ENCODE assay signal across 10 mouse cellular contexts in genomic region chr3:135327601-135328000, GRCm38 (mm10). TPM values are rescaled to one million over a fixed set of nuclear protein-coding genes. Genes with fewer than 3 reads are reported as not detected.
A peak's percentile ranks its signal among the peaks of the same experiment; 100 is the strongest.
DNase-seq lines count a peak whose midpoint lies in the region; ATAC-seq and TF ChIP-seq lines count a peak whose summit lies in the region.
"Had no signal": no experiment of that assay in that cellular context is flagged by ENCODE, and none has a peak within 500 bp of the region (broad histone marks: within the 10 kb centered on the region; RNA-seq: fewer than 3 reads in every experiment).

No protein-coding gene starts in this region.

- ATAC-seq in liver, embryonic 11.5 days (replicated peaks; ENCODE audit: low FRiP score): no peak
- ATAC-seq in stomach, postnatal 0 days (ENCODE audit: low FRiP score, low TSS enrichment): no peak
- ATAC-seq: forebrain, embryonic 13.5 days had no signal

- peak; percentile 59 for TF ChIP-seq CTCF in bone marrow macrophage, adult 2 months (IDR thresholded peaks at IDR 0.05; ENCODE audit: low read depth, low read length)
- TF ChIP-seq CTCF in stomach, postnatal 0 days (IDR thresholded peaks at IDR 0.05; ENCODE audit: low read depth): peak; percentile 57

- H3K9ac ChIP-seq in liver, embryonic 11.5 days (ENCODE audit: low read depth, low read length): no peak overlapping the region
- H3K9ac ChIP-seq in stomach, postnatal 0 days (ENCODE audit: low read length): no peak overlapping the region
- H3K9ac ChIP-seq: forebrain, embryonic 13.5 days had no signal

- H3K36me3 ChIP-seq in liver, embryonic 11.5 days (ENCODE audit: control insufficient read depth, insufficient read depth, low read length): no peaks in the 10 kb centered on the region
- no peaks in the 10 kb centered on the region for H3K36me3 ChIP-seq in stomach, postnatal 0 days (ENCODE audit: control insufficient read depth, insufficient read depth, low read length)

- no peaks in the 10 kb centered on the region for H3K27me3 ChIP-seq in liver, embryonic 11.5 days (replicated peaks; ENCODE audit: control insufficient read depth, insufficient read depth, low read length)
- no peaks in the 10 kb centered on the region for H3K27me3 ChIP-seq in stomach, postnatal 0 days (ENCODE audit: control insufficient read depth, insufficient read depth, low read length)
- H3K27me3 ChIP-seq: forebrain, embryonic 13.5 days had no signal

- no peak overlapping the region for H3K4me3 ChIP-seq in liver, embryonic 11.5 days (ENCODE audit: low read depth, low read length)
- H3K4me3 ChIP-seq in bone marrow macrophage, adult 2 months (ENCODE audit: insufficient read depth, low read length): no peak overlapping the region
- no peak overlapping the region for H3K4me3 ChIP-seq in stomach, postnatal 0 days (ENCODE audit: low read depth, low read length)
- H3K4me3 ChIP-seq: forebrain, embryonic 13.5 days had no signal

- H3K27ac ChIP-seq in liver, embryonic 11.5 days (ENCODE audit: low read depth, low read length): no peak overlapping the region
- no peak overlapping the region for H3K27ac ChIP-seq in bone marrow macrophage, adult 2 months (ENCODE audit: insufficient read depth, low read depth, low read length)
- H3K27ac ChIP-seq in stomach, postnatal 0 days (replicated peaks): no peak overlapping the region
- H3K27ac ChIP-seq: forebrain, embryonic 13.5 days had no signal

- no peak overlapping the region for H3K4me2 ChIP-seq in liver, embryonic 11.5 days
- no peak overlapping the region for H3K4me2 ChIP-seq in stomach, postnatal 0 days (replicated peaks; ENCODE audit: low read depth)
- H3K4me2 ChIP-seq: forebrain, embryonic 13.5 days had no signal

- DNase-seq in liver: peak; percentile 38
- DNase-seq in liver, embryonic 11.5 days (ENCODE audit: low spot score): no peak
- peak; percentile 79 for DNase-seq in ES-CJ7 (ENCODE audit: low read depth, low spot score)
- no peak for DNase-seq in stomach, postnatal 0 days (ENCODE audit: low spot score)
- no peak for DNase-seq in urinary bladder, postnatal 36 days (ENCODE audit: low spot score in 2 of 2)
- no peak for DNase-seq in frontal cortex, postnatal 14 days (ENCODE audit: low spot score in 2 of 2)
- DNase-seq: cerebellum, postnatal 36 days; right cerebral cortex, adult 18-20 months had no signal

- no peak for TF ChIP-seq EP300 in stomach, postnatal 0 days (optimal IDR thresholded peaks at IDR 0.05)

- no peaks in the 10 kb centered on the region for H3K4me1 ChIP-seq in liver, embryonic 11.5 days (replicated peaks; ENCODE audit: control insufficient read depth, insufficient read depth, low read length)
- no peaks in the 10 kb centered on the region for H3K4me1 ChIP-seq in bone marrow macrophage, adult 2 months (ENCODE audit: control insufficient read depth, insufficient read depth, low read length)
- H3K4me1 ChIP-seq in stomach, postnatal 0 days (replicated peaks; ENCODE audit: control insufficient read depth, insufficient read depth): no peaks in the 10 kb centered on the region
- H3K4me1 ChIP-seq: forebrain, embryonic 13.5 days had no signal

- no peaks in the 10 kb centered on the region for H3K9me3 ChIP-seq in liver, embryonic 11.5 days (ENCODE audit: control insufficient read depth, low read length)
- H3K9me3 ChIP-seq in stomach, postnatal 0 days (ENCODE audit: control insufficient read depth, low read length): no peaks in the 10 kb centered on the region
- H3K9me3 ChIP-seq: forebrain, embryonic 13.5 days had no signal

- no peak for TF ChIP-seq POLR2A in bone marrow macrophage, adult 2 months (IDR thresholded peaks at IDR 0.05; ENCODE audit: borderline replicate concordance, low read depth, low read length)

- WGBS in liver, embryonic 11.5 days: 40% methylated on average over 2 of the region's 2 CpGs
- WGBS in stomach, postnatal 0 days: 64% methylated on average over 2 of the region's 2 CpGs

RNA-seq across cellular contexts. Expression of gene Slc9b2, which starts 20.1 kb away (rescaled TPM):
- polyA plus RNA-seq in liver, embryonic 11.5 days (2014; fragmentation: Nextera tagmentation; extraction: Ambion mirVana): 0.62 and 1.0 TPM in 2 replicates
- polyA plus RNA-seq in bone marrow macrophage, adult 2 months (2012; ENCODE audit: insufficient read depth, insufficient read length, missing spikeins): 4.5 and 7.5 TPM in 2 replicates
- 6.0 and 6.9 TPM in 2 replicates for polyA plus RNA-seq in stomach, postnatal 0 days (2015; fragmentation: Nextera tagmentation; extraction: Ambion mirVana)

RNA-seq across cellular contexts. Expression of gene Slc9b1, which starts 20.2 kb away (rescaled TPM):
- polyA plus RNA-seq in liver, embryonic 11.5 days (2014; fragmentation: Nextera tagmentation; extraction: Ambion mirVana): 0.16 and 0.23 TPM in 2 replicates
- polyA plus RNA-seq in bone marrow macrophage, adult 2 months (2012; ENCODE audit: insufficient read depth, insufficient read length, missing spikeins): not detected in 2 replicates
- polyA plus RNA-seq in stomach, postnatal 0 days (2015; fragmentation: Nextera tagmentation; extraction: Ambion mirVana): 0.07 and 0.08 TPM in 2 replicates
- polyA plus RNA-seq: forebrain, embryonic 13.5 days had no signal

RNA-seq across cellular contexts. Expression of gene Bdh2, which starts 46.6 kb away (rescaled TPM):
- 1.3 and 1.7 TPM in 2 replicates for polyA plus RNA-seq in liver, embryonic 11.5 days (2014; fragmentation: Nextera tagmentation; extraction: Ambion mirVana)
- polyA plus RNA-seq in bone marrow macrophage, adult 2 months (2012; ENCODE audit: insufficient read depth, insufficient read length, missing spikeins): 1.0 and 1.6 TPM in 2 replicates
- polyA plus RNA-seq in stomach, postnatal 0 days (2015; fragmentation: Nextera tagmentation; extraction: Ambion mirVana): 2.4 TPM in 2 replicates

Comparison
In these comparisons a context has a peak if more than half of its experiments do, and no peak if none do; other contexts are left out.
1. DNase-seq: peak in liver (single experiment) and ES-CJ7 (single experiment); none in liver, embryonic 11.5 days (single experiment), stomach, postnatal 0 days (single experiment), urinary bladder, postnatal 36 days (0 of 2) and frontal cortex, postnatal 14 days (0 of 2).